Mouse (Mus musculus): ENCODE measurements around the gene Smarcd3. TPM values are rescaled to one million over a fixed set of nuclear protein-coding genes. Genes with fewer than 3 reads are reported as not detected.

The Smarcd3 gene
- polyA plus RNA-seq, 1 experiment = 87.6 TPM

- Histone ChIP-seq H3ac (ENCODE audit: control insufficient read depth, insufficient read length, low read depth) (no peak overlapping the region), H3K27me3 (ENCODE audit: control insufficient read depth, insufficient read depth, insufficient read length) (no peaks in the 10 kb centered on the region), H3K36me3 (ENCODE audit: control insufficient read depth, insufficient read depth) (peaks cover 47% of the 10 kb centered on the region), H3K79me2 (ENCODE audit: control insufficient read depth, insufficient read depth) (peaks cover 37% of the 10 kb centered on the region), H3K79me3 (ENCODE audit: low read depth) (peaks cover 22% of the 10 kb centered on the region), H3K4me3 (ENCODE audit: insufficient read depth, poor library complexity, severe bottlenecking) (no peak overlapping the region)
- no peak for TF ChIP-seq USF1 (IDR thresholded peaks at IDR 0.05; ENCODE audit: low read depth)
- no peak for TF ChIP-seq MYOD1 (IDR thresholded peaks at IDR 0.05; ENCODE audit: control insufficient read depth, insufficient read length, low read depth)
Observed at GRCm38 (mm10) chr5:24589511-24590500, 34.4 kb downstream of the Smarcd3 start.

DNA sequence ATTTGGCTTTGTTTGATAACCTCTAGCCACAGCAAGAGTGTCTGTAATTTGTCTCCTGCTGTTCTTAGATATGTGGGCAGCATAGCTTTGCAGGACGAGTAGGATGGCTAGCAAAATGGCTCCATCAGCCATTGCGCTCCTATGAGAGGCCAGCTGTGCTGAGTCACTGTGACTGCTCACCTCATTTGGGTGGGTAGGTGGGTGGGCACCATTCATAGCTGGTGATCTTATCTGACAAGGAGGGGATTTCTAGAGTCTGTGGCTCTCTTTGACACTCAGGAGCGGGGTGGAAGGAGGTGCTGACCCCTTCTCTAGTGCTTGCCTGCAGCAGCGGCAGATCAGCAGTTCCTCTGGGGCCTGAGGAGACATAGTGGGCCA, 37.0 kb downstream of the Smarcd3 start:
- H3K27me3 ChIP-seq (ENCODE audit: control insufficient read depth, insufficient read depth, insufficient read length) = no peaks in the 10 kb centered on the region
- TF ChIP-seq FOSL1 (IDR thresholded peaks at IDR 0.05; ENCODE audit: insufficient read depth, low read length, poor library complexity, severe bottlenecking) (no peak), MYOG (IDR thresholded peaks at IDR 0.05; ENCODE audit: control insufficient read depth, extremely low read depth, insufficient read length) (no peak), MAX (IDR thresholded peaks at IDR 0.05) (no peak), MYOD1 (IDR thresholded peaks at IDR 0.05; ENCODE audit: control insufficient read depth, insufficient read length, low read depth) (no peak), CTCF (IDR thresholded peaks at IDR 0.05; ENCODE audit: control insufficient read depth, insufficient read depth, insufficient read length) (no peak), CEBPB (IDR thresholded peaks at IDR 0.05; ENCODE audit: low read depth) (no peak), USF1 (IDR thresholded peaks at IDR 0.05; ENCODE audit: low read depth) (no peak)
- peak overlapping the region; percentile 82 for H3ac ChIP-seq (ENCODE audit: control insufficient read depth, insufficient read length, low read depth)
- H3K4me3 ChIP-seq (ENCODE audit: insufficient read depth, poor library complexity, severe bottlenecking) = peak overlapping the region; percentile 84
- H3K36me3 ChIP-seq (ENCODE audit: control insufficient read depth, insufficient read depth) = peaks cover 27% of the 10 kb centered on the region
- peaks cover 22% of the 10 kb centered on the region for H3K79me3 ChIP-seq (ENCODE audit: low read depth)
- H3K79me2 ChIP-seq (ENCODE audit: control insufficient read depth, insufficient read depth) = peaks cover 37% of the 10 kb centered on the region

DNA sequence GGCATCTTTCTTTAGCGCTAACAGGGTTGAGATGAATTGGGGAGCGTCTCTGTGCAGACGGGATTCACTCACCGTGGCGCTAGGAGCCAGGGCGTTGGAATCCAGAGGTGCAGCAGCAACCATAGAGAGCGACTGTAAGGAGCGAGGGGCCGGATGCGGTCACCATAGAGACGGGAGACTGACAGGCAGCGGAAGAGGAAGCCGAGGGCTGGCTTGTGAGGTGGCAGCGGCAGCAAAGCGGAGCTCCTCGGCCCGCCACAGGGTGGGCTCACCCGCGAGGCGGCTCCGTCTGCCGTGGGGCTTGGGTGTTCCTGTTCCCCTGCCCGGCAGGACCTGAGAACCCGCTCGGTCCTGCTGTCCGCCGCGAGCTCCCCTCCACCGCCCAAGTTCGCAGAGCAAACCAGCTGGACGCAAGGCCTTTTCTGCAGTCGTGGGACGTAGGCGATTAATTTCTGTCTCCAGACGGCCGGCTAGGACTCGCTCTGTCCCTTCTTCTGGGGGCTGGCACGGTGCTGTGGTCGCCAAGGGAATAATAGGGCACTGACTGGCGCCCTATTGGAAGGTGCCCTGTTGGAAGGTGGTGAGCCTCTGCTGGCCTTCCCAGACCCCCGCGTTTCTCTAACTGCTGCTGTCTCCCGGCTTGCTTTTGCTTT, 37.5 kb downstream of the Smarcd3 start, which contains the start of gene Chpf2:
Gene Chpf2 (plus strand): TSS at position 195 of the 653 bp plus-strand sequence.
- Histone ChIP-seq H3K79me2 (ENCODE audit: control insufficient read depth, insufficient read depth) (peaks cover 37% of the 10 kb centered on the region), H3K4me3 (ENCODE audit: insufficient read depth, poor library complexity, severe bottlenecking) (peak within 1 kb of the TSS; percentile 84), H3K27me3 (ENCODE audit: control insufficient read depth, insufficient read depth, insufficient read length) (no peaks in the 10 kb centered on the region), H3K79me3 (ENCODE audit: low read depth) (peaks cover 22% of the 10 kb centered on the region), H3K36me3 (ENCODE audit: control insufficient read depth, insufficient read depth) (peaks cover 24% of the 10 kb centered on the region), H3ac (ENCODE audit: control insufficient read depth, insufficient read length, low read depth) (peak within 1 kb of the TSS; percentile 82)
- TF ChIP-seq CEBPB (IDR thresholded peaks at IDR 0.05; ENCODE audit: low read depth) = no peak
- TF ChIP-seq MAX (IDR thresholded peaks at IDR 0.05) = no peak
- TF ChIP-seq USF1 (IDR thresholded peaks at IDR 0.05; ENCODE audit: low read depth) = no peak
- TF ChIP-seq MYOG (IDR thresholded peaks at IDR 0.05; ENCODE audit: control insufficient read depth, extremely low read depth, insufficient read length) = no peak
- TF ChIP-seq CTCF (IDR thresholded peaks at IDR 0.05; ENCODE audit: control insufficient read depth, insufficient read depth, insufficient read length) = no peak
- TF ChIP-seq FOSL1 (IDR thresholded peaks at IDR 0.05; ENCODE audit: insufficient read depth, low read length, poor library complexity, severe bottlenecking) = no peak
- TF ChIP-seq MYOD1 (IDR thresholded peaks at IDR 0.05; ENCODE audit: control insufficient read depth, insufficient read length, low read depth) = no peak

DNA sequence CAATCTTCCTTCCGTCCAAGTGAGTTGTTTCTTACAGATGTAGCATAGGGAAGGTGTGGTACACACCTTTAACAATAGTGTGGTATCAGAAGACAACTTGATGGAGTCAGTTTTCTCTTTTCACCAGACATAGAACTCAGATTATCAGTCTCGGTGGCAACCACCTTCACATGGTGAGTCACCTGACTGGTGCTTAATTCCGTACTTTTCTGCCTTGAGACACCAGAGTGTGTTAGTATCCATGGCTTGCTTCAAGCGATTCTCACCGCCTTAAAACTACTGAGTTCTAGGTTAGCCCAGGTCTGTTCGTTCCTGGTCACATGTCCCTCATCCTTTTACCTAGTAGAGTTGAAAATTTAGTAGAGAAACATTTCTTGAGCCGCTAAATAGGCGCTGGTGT, 38.1 kb downstream of the Smarcd3 start:
- Histone ChIP-seq H3K36me3 (ENCODE audit: control insufficient read depth, insufficient read depth) (peaks cover 20% of the 10 kb centered on the region), H3K79me3 (ENCODE audit: low read depth) (peaks cover 22% of the 10 kb centered on the region), H3ac (ENCODE audit: control insufficient read depth, insufficient read length, low read depth) (peak overlapping the region; percentile 49), H3K4me3 (ENCODE audit: insufficient read depth, poor library complexity, severe bottlenecking) (peak overlapping the region; percentile 84), H3K27me3 (ENCODE audit: control insufficient read depth, insufficient read depth, insufficient read length) (no peaks in the 10 kb centered on the region), H3K79me2 (ENCODE audit: control insufficient read depth, insufficient read depth) (peaks cover 37% of the 10 kb centered on the region)
- TF ChIP-seq CEBPB (IDR thresholded peaks at IDR 0.05; ENCODE audit: low read depth) = no peak
- peak; percentile 55 for TF ChIP-seq USF1 (IDR thresholded peaks at IDR 0.05; ENCODE audit: low read depth)

DNA sequence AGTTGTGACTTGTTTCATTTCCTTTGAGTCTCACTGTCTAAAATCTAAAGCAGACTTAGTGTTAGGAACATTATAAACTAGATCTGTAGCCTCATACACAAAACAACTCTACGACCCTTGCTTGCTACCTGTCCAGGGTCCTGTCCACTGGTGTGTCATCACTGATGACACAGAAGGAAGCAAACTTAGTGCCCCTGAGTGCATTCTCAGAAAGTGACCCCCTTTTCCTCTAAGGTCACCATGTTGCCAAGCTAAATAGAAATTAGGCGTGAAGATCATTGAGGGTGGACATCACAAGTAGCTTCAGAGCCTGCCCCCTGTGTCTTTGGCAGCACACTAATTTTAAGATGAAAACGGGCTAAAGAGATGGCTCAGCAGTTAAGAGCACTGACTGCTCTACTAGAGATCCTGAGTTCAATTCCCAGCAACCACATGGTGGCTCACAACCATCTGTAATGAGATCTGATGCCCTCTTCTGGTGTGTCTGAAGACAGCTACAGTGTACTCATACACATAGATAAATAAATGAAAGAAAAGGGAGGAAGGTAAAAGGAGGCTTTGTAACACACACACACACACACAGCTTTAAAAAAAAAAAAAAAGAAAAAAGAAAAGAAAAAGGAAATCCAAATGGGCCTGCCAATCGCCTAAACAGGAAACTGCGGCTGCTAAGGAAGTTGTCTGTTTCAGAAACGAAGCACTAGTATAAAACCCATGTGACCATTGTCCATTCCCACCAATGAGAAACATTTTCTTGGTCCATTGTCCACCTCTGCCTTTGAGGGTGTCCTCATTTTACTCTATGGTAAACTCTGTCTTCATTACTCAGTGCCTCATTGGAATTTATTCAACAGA, 45.9 kb downstream of the Smarcd3 start:
- Histone ChIP-seq H3K79me3 (ENCODE audit: low read depth) (peaks cover 15% of the 10 kb centered on the region), H3ac (ENCODE audit: control insufficient read depth, insufficient read length, low read depth) (peak overlapping the region; percentile 41), H3K4me3 (ENCODE audit: insufficient read depth, poor library complexity, severe bottlenecking) (peak overlapping the region; percentile 40), H3K79me2 (ENCODE audit: control insufficient read depth, insufficient read depth) (peaks cover 38% of the 10 kb centered on the region), H3K36me3 (ENCODE audit: control insufficient read depth, insufficient read depth) (peaks cover 28% of the 10 kb centered on the region), H3K27me3 (ENCODE audit: control insufficient read depth, insufficient read depth, insufficient read length) (no peaks in the 10 kb centered on the region)
- no peak for TF ChIP-seq MAX (IDR thresholded peaks at IDR 0.05)
- no peak for TF ChIP-seq FOSL1 (IDR thresholded peaks at IDR 0.05; ENCODE audit: insufficient read depth, low read length, poor library complexity, severe bottlenecking)
- no peak for TF ChIP-seq USF1 (IDR thresholded peaks at IDR 0.05; ENCODE audit: low read depth)
- no peak for TF ChIP-seq MYOD1 (IDR thresholded peaks at IDR 0.05; ENCODE audit: control insufficient read depth, insufficient read length, low read depth)
- TF ChIP-seq MYOG (IDR thresholded peaks at IDR 0.05; ENCODE audit: control insufficient read depth, extremely low read depth, insufficient read length) = no peak
- TF ChIP-seq CEBPB (IDR thresholded peaks at IDR 0.05; ENCODE audit: low read depth) = no peak
- TF ChIP-seq CTCF (IDR thresholded peaks at IDR 0.05; ENCODE audit: control insufficient read depth, insufficient read depth, insufficient read length) = no peak

Measured in C2C12 (cell line).